Mouse (Mus musculus) liver, embryonic 14.5 days (tissue): Measurements from ENCODE around the gene Chid1. TPM values are rescaled to one million over a fixed set of nuclear protein-coding genes. Genes with fewer than 3 reads are reported as not detected.

Source experiments
- ATAC-seq: fragments of 200-750 bp; cut with Nextera tagmentation; 2 replicates; pipeline ENCODE4 v1.8.0; 2017; ENCODE audit warnings: moderate number of reproducible peaks, mild to moderate bottlenecking, moderate library complexity; ENCODE audit not compliant: insufficient read depth
- DNase-seq, 3 experiments: peaks; one replicate each; pipeline ENCODE4 v3.0.0-alpha.2; 2012 to 2013; ENCODE audit warnings: low read depth in 3 of 3, low spot score in 3 of 3
- H3K27ac ChIP-seq: fragments of 300-500 bp; sonication (generic); 2 replicates; pipeline ENCODE4 v1.5.1; 2014; ENCODE audit warnings: moderate library complexity, mild to moderate bottlenecking, control low read depth, inconsistent platforms
- H3K27me3 ChIP-seq: fragments of 300-500 bp; sonication (generic); 2 replicates; pipeline ENCODE4 v1.6.1; 2014; ENCODE audit warnings: mild to moderate bottlenecking, low read length, moderate library complexity; ENCODE audit not compliant: control insufficient read depth, insufficient read depth
- H3K36me3 ChIP-seq: fragments of 300-500 bp; sonication (generic); replicated peaks from 2 replicates; pipeline ENCODE4 v1.6.1; 2014; ENCODE audit warnings: low read depth; ENCODE audit not compliant: control insufficient read depth, insufficient read depth
- H3K4me1 ChIP-seq, 2 experiments: fragments of 200-500 bp in 1 of 2; fragments of 300-500 bp in 1 of 2; sonication (generic) in 1 of 2; replicated peaks; 2 replicates each; pipeline ENCODE4 v1.6.1; 2012 to 2014; ENCODE audit warnings: antibody characterized with exemption in 1 of 2, inconsistent platforms in 1 of 2, low read length in 1 of 2; ENCODE audit not compliant: control insufficient read depth in 2 of 2, insufficient read depth in 2 of 2
- H3K4me2 ChIP-seq: fragments of 300-500 bp; sonication (generic); 2 replicates; pipeline ENCODE4 v1.6.1; 2014; ENCODE audit warnings: low read depth, mild to moderate bottlenecking, control low read depth, moderate library complexity
- H3K4me3 ChIP-seq, 2 experiments: fragments of 200-500 bp in 1 of 2; fragments of 300-500 bp in 1 of 2; sonication (generic) in 1 of 2; 2 replicates each; pipeline ENCODE4 v1.5.1; 2012 to 2014; ENCODE audit warnings: low read depth in 2 of 2, low read length in 2 of 2, mild to moderate bottlenecking in 2 of 2, control low read depth in 1 of 2, inconsistent platforms in 1 of 2, moderate library complexity in 1 of 2; ENCODE audit not compliant: insufficient read depth in 1 of 2
- H3K9ac ChIP-seq: fragments of 300-500 bp; sonication (generic); replicated peaks from 2 replicates; pipeline ENCODE4 v1.6.1; 2014; ENCODE audit warnings: mild to moderate bottlenecking, control low read depth, moderate library complexity
- H3K9me3 ChIP-seq: fragments of 300-500 bp; sonication (generic); 2 replicates; pipeline ENCODE4 v1.6.1; 2016; ENCODE audit warnings: low read length, mixed read lengths; ENCODE audit not compliant: control insufficient read depth
- CTCF ChIP-seq: IDR thresholded peaks from 2 replicates; pipeline ENCODE4 v1.5.1; 2016; ENCODE audit warnings: antibody characterized with exemption, low read depth, control low read depth
- EP300 ChIP-seq: IDR thresholded peaks from 2 replicates; pipeline ENCODE4 v1.6.1; 2016; ENCODE audit warnings: antibody characterized with exemption, low read depth
- WGBS: fragments of 180-500 bp; shearing (Covaris S2); extraction: QIAGEN DNeasy Blood & Tissue Kit; methylation state at CpG from one replicate; pipeline ENCODE4 v1.1.7; 2014; ENCODE audit not compliant: insufficient replicate concordance; 5-methylcytosine and 5-hydroxymethylcytosine counted together
- polyA plus RNA-seq, 2 experiments: library from polyadenylated mRNA; depleted of rRNA in 1 of 2; stranded (reverse) in 1 of 2; unstranded in 1 of 2; fragments of >200 nt; fragmentation: Nextera tagmentation in 1 of 2; extraction: Ambion mirVana in 1 of 2; gene quantifications; 2 replicates each; pipeline versions ENCODE4 v1.2.1 to v1.2.3; 2012 to 2014

Chid1 gene
- polyA plus RNA-seq, 2 experiments: 12.1 to 23.0 TPM

GRCm38 (mm10) chr7:141510681-141511191 lies 28.9 kb downstream of the Chid1 start:
- Histone ChIP-seq H3K4me2 (no peak overlapping the region), H3K4me1 (peaks cover 23 to 32% of the 10 kb centered on the region in 2 experiments), H3K4me3 (no peak overlapping the region), H3K27ac (no peak overlapping the region), H3K9me3 (no peaks in the 10 kb centered on the region), H3K27me3 (no peaks in the 10 kb centered on the region), H3K9ac (no peak overlapping the region), H3K36me3 (peaks cover 47% of the 10 kb centered on the region)
- WGBS: 78% methylated on average over 8 of the region's 8 CpGs
- no peak for TF ChIP-seq EP300
- no peak for TF ChIP-seq CTCF
- DNase-seq (no peak), ATAC-seq (no peak)

- WGBS: 87% methylated on average over 5 of the region's 5 CpGs
- H3K27ac ChIP-seq: no peak overlapping the region
- no peak for DNase-seq
- peaks cover 23 to 32% of the 10 kb centered on the region in 2 experiments for H3K4me1 ChIP-seq
- H3K4me2 ChIP-seq: no peak overlapping the region
- H3K9me3 ChIP-seq: no peaks in the 10 kb centered on the region
- H3K36me3 ChIP-seq: peaks cover 50% of the 10 kb centered on the region
- ATAC-seq: no peak
- H3K9ac ChIP-seq: no peak overlapping the region
- H3K27me3 ChIP-seq: no peaks in the 10 kb centered on the region
- no peak overlapping the region for H3K4me3 ChIP-seq
- TF ChIP-seq EP300 (no peak), CTCF (no peak)
Observed at GRCm38 (mm10) chr7:141510196-141510595, 29.5 kb downstream of the Chid1 start.

DNA sequence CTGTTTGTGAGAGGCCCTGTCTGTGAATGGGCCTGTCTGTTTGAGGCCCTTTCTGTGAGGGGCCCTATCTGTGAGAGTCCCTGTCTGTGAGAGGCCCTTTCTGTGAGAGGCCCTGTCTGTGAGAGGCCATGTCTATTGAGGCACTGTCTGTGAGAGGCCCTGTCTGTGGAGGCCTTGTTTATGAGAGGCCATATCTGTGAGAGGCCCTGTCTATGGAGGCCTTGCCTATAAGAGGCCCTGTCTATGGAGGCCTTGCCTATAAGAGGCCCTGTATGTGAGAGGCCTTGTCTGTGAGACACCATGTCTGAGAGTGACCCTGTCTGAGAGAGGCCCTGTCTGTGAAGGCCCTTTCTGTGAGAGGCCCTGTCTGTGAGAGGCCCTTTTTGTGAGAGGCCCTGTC lies 31.5 kb downstream of the Chid1 start:
- peak overlapping the region; percentile 94 for H3K4me2 ChIP-seq
- H3K4me3 ChIP-seq: peak overlapping the region; percentile 83 to 95
- ATAC-seq (peak; percentile 79), DNase-seq (peak; percentile 38 to 45 (median 41))
- H3K9me3 ChIP-seq: no peaks in the 10 kb centered on the region
- H3K4me1 ChIP-seq: peaks cover 26 to 34% of the 10 kb centered on the region in 2 experiments
- peaks cover 43% of the 10 kb centered on the region for H3K36me3 ChIP-seq
- H3K27me3 ChIP-seq: no peaks in the 10 kb centered on the region
- H3K27ac ChIP-seq: peak overlapping the region; percentile 96
- TF ChIP-seq EP300: no peak
- TF ChIP-seq CTCF: no peak
- peak overlapping the region; percentile 68 for H3K9ac ChIP-seq

DNA sequence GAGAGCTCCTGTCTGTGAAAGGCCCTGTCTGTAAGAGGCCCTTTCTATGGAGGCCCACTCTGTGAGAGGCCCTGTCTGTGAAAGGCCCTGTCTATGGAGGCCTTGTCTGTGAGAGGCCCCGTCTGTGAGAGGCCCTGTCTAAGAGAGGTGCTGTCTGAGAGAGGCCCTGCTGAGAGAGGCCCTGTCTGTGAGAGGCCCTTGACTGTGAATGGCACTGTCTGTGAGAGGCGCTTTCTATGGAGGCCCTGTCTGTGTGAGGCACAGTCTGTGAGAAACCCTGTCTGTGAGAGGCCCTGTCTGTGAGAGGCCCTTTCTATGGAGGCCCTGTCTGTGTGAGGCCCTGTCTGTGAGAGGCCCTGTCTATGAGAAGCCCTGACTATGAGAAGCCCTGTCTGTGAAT lies 33.4 kb downstream of the Chid1 start:
- Histone ChIP-seq H3K9me3 (no peaks in the 10 kb centered on the region), H3K27me3 (no peaks in the 10 kb centered on the region), H3K4me3 (peak overlapping the region; percentile 83 to 95), H3K4me2 (peak overlapping the region; percentile 94), H3K4me1 (peaks cover 33 to 45% of the 10 kb centered on the region in 2 experiments), H3K27ac (peak overlapping the region; percentile 96), H3K9ac (peak overlapping the region; percentile 68), H3K36me3 (peaks cover 28% of the 10 kb centered on the region)
- WGBS: 37% methylated on average over 2 of the region's 2 CpGs
- ATAC-seq: peak; percentile 63
- no peak for TF ChIP-seq CTCF
- no peak for TF ChIP-seq EP300
- DNase-seq: no peak

DNA sequence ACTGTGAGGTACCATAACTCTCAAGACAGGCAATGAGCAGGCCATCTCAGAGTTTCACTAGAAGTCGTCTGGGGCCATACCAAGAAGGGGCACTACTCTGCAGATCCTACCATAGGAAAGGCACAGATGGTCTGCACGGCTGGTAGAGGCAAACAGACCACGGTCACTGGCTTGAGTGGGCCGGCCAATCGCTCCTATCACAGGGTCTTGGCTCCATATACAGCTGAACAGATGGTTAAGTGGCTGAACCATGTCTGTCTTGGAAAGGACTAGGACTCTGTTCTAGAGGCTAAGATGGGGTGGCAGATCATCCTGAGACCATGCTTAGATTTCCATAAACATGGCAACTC lies 37.1 kb downstream of the Chid1 start:
- ATAC-seq: no peak
- H3K27me3 ChIP-seq: no peaks in the 10 kb centered on the region
- no peak overlapping the region for H3K27ac ChIP-seq
- H3K9me3 ChIP-seq: no peaks in the 10 kb centered on the region
- peaks cover 3% of the 10 kb centered on the region; the same call in 1 of the 2 replicates for H3K36me3 ChIP-seq
- no peak overlapping the region for H3K4me3 ChIP-seq
- 89% methylated on average over 5 of the region's 5 CpGs for WGBS
- DNase-seq: no peak
- H3K4me1 ChIP-seq: peaks cover 14 to 25% of the 10 kb centered on the region in 2 experiments
- no peak for TF ChIP-seq EP300
- TF ChIP-seq CTCF: no peak
- no peak overlapping the region for H3K9ac ChIP-seq
- no peak overlapping the region; the same call in 1 of the 2 replicates for H3K4me2 ChIP-seq
